Mouse (Mus musculus) hindbrain, embryonic 10.5 days (tissue): ENCODE data around the gene Shank3. TPM values are rescaled to one million over a fixed set of nuclear protein-coding genes. Genes with fewer than 3 reads are reported as not detected.

ENCODE experiments used
- DNase-seq: peaks from one replicate; pipeline ENCODE4 v3.0.0-alpha.2; 2017; ENCODE audit warnings: low spot score
- H3K27ac ChIP-seq: fragments of 300-500 bp; sonication (generic); 2 replicates; pipeline ENCODE4 v1.5.1; 2016; ENCODE audit warnings: mild to moderate bottlenecking, moderate library complexity
- H3K27me3 ChIP-seq: fragments of 300-500 bp; sonication (generic); 2 replicates; pipeline ENCODE4 v1.6.1; 2016; ENCODE audit warnings: mild to moderate bottlenecking; ENCODE audit not compliant: poor library complexity, insufficient read depth, severe bottlenecking
- H3K36me3 ChIP-seq: fragments of 300-500 bp; sonication (generic); 2 replicates; pipeline ENCODE4 v1.6.1; 2016; ENCODE audit warnings: mild to moderate bottlenecking, moderate library complexity
- H3K4me1 ChIP-seq: fragments of 300-500 bp; sonication (generic); replicated peaks from 2 replicates; pipeline ENCODE4 v1.6.1; 2016; ENCODE audit warnings: mild to moderate bottlenecking
- H3K4me3 ChIP-seq: fragments of 300-500 bp; sonication (generic); 2 replicates; pipeline ENCODE4 v1.5.1; 2016; ENCODE audit warnings: mild to moderate bottlenecking, moderate library complexity
- H3K9me3 ChIP-seq: fragments of 300-500 bp; sonication (generic); 2 replicates; pipeline ENCODE4 v1.6.1; 2016; ENCODE audit warnings: mild to moderate bottlenecking, moderate library complexity
- WGBS: fragments of 180-500 bp; shearing (Covaris S2); methylation state at CpG from one replicate; pipeline ENCODE4 v1.1.7; 2016; 5-methylcytosine and 5-hydroxymethylcytosine counted together
- polyA plus RNA-seq: library from polyadenylated mRNA; unstranded; fragments of >200 nt; fragmentation: Nextera tagmentation; extraction: Ambion mirVana; gene quantifications from 2 replicates; pipeline ENCODE4 v1.2.1, GENCODE M21; 2016

Gene Shank3
- 2.8 and 3.5 TPM in 2 replicates for polyA plus RNA-seq

GRCm38 (mm10) chr15:89498961-89499688 lies at the start of gene Shank3:
Shank3 (plus strand) TSS chr15:89499623.
- Histone ChIP-seq H3K27me3 (peaks cover 60% of the 10 kb centered on the region), H3K36me3 (peaks cover 16% of the 10 kb centered on the region), H3K27ac (peak within 1 kb of the TSS; percentile 92), H3K9me3 (no peaks in the 10 kb centered on the region), H3K4me1 (peaks cover 54% of the 10 kb centered on the region), H3K4me3 (peak within 1 kb of the TSS; percentile 80)
- DNase-seq, result peak; percentile 59
- WGBS, result 0% methylated on average over 43 of the region's 72 CpGs

- no peaks in the 10 kb centered on the region for H3K9me3 ChIP-seq
- H3K27me3 ChIP-seq, result peaks cover 37% of the 10 kb centered on the region
- H3K4me1 ChIP-seq, result peaks cover 29% of the 10 kb centered on the region
- WGBS, result 5% methylated on average over 24 of the region's 24 CpGs
- DNase-seq, result peak; percentile 70
- peak overlapping the region; percentile 83 for H3K4me3 ChIP-seq
- peak overlapping the region; percentile 89 for H3K27ac ChIP-seq
- H3K36me3 ChIP-seq, result peaks cover 20% of the 10 kb centered on the region
These were observed 46.2 kb upstream of the Shank3 start for GRCm38 (mm10) chr15:89452906-89453864.

GRCm38 (mm10) chr15:89453865-89454478 lies 45.5 kb upstream of the Shank3 start, which contains the start of gene Mapk8ip2:
Mapk8ip2 (plus strand) TSS chr15:89453913.
- peak; percentile 60 for DNase-seq
- WGBS, result under 1% methylated on average over 53 of the region's 53 CpGs
- Histone ChIP-seq H3K4me1 (peaks cover 29% of the 10 kb centered on the region), H3K4me3 (peak within 1 kb of the TSS; percentile 83), H3K27me3 (peaks cover 37% of the 10 kb centered on the region), H3K36me3 (peaks cover 27% of the 10 kb centered on the region), H3K27ac (peak within 1 kb of the TSS; percentile 89), H3K9me3 (no peaks in the 10 kb centered on the region)

- Histone ChIP-seq H3K27ac (peak overlapping the region; percentile 89), H3K36me3 (peaks cover 36% of the 10 kb centered on the region), H3K4me1 (peaks cover 29% of the 10 kb centered on the region), H3K27me3 (peaks cover 33% of the 10 kb centered on the region), H3K4me3 (peak overlapping the region; percentile 83), H3K9me3 (no peaks in the 10 kb centered on the region)
- 11% methylated on average over 6 of the region's 6 CpGs for WGBS
- no peak for DNase-seq
These were observed 44.6 kb upstream of the Shank3 start for GRCm38 (mm10) chr15:89454857-89455256.

GRCm38 (mm10) chr15:89455642-89456041 lies 43.8 kb upstream of the Shank3 start:
- peak overlapping the region; percentile 83 for H3K4me3 ChIP-seq
- 88% methylated on average over 6 of the region's 6 CpGs for WGBS

GRCm38 (mm10) chr15:89458942-89459341 lies 40.5 kb upstream of the Shank3 start:
- WGBS, result 93% methylated on average over 15 of the region's 15 CpGs
- peaks cover 69% of the 10 kb centered on the region for H3K36me3 ChIP-seq
- H3K4me1 ChIP-seq, result peaks cover 23% of the 10 kb centered on the region

More at GRCm38 (mm10) chr15:89455642-89456041, 43.8 kb upstream of the Shank3 start:
- H3K4me1 ChIP-seq, result peaks cover 32% of the 10 kb centered on the region
- H3K27ac ChIP-seq, result no peak overlapping the region
- no peak for DNase-seq
- H3K36me3 ChIP-seq, result peaks cover 44% of the 10 kb centered on the region
- H3K27me3 ChIP-seq, result peaks cover 33% of the 10 kb centered on the region
- no peaks in the 10 kb centered on the region for H3K9me3 ChIP-seq

GRCm38 (mm10) chr15:89459821-89460220 lies 39.6 kb upstream of the Shank3 start:
- DNase-seq, result no peak
- Histone ChIP-seq H3K4me3 (no peak overlapping the region), H3K27ac (no peak overlapping the region), H3K36me3 (peaks cover 69% of the 10 kb centered on the region), H3K9me3 (no peaks in the 10 kb centered on the region), H3K27me3 (peaks cover 6% of the 10 kb centered on the region; the same call in 1 of the 2 replicates), H3K4me1 (peaks cover 15% of the 10 kb centered on the region)
- 87% methylated on average over 7 of the region's 7 CpGs for WGBS

More at GRCm38 (mm10) chr15:89458942-89459341, 40.5 kb upstream of the Shank3 start:
- no peak for DNase-seq
- H3K27ac ChIP-seq, result no peak overlapping the region
- H3K9me3 ChIP-seq, result no peaks in the 10 kb centered on the region
- H3K4me3 ChIP-seq, result no peak overlapping the region
- peaks cover 13% of the 10 kb centered on the region for H3K27me3 ChIP-seq

- WGBS, result 79% methylated on average over 10 of the region's 10 CpGs
- Histone ChIP-seq H3K36me3 (peaks cover 69% of the 10 kb centered on the region), H3K27ac (no peak overlapping the region), H3K4me1 (peaks cover 10% of the 10 kb centered on the region), H3K4me3 (no peak overlapping the region), H3K27me3 (0 out of 2 replicates have a peak, but pooled peaks cover 1% of the 10 kb centered on the region), H3K9me3 (no peaks in the 10 kb centered on the region)
- DNase-seq, result no peak
These were observed 39.1 kb upstream of the Shank3 start for GRCm38 (mm10) chr15:89460298-89460697.

GRCm38 (mm10) chr15:89461321-89461720 lies 38.1 kb upstream of the Shank3 start:
- 82% methylated on average over 15 of the region's 15 CpGs for WGBS
- Histone ChIP-seq H3K27ac (no peak overlapping the region), H3K36me3 (peaks cover 68% of the 10 kb centered on the region), H3K4me1 (peaks cover 2% of the 10 kb centered on the region; the same call in 1 of the 2 replicates), H3K4me3 (no peak overlapping the region), H3K9me3 (no peaks in the 10 kb centered on the region), H3K27me3 (no peaks in the 10 kb centered on the region)
- DNase-seq, result no peak

- peaks cover 2% of the 10 kb centered on the region; the same call in 1 of the 2 replicates for H3K4me1 ChIP-seq
- no peaks in the 10 kb centered on the region for H3K9me3 ChIP-seq
- no peak overlapping the region for H3K4me3 ChIP-seq
- H3K27me3 ChIP-seq, result no peaks in the 10 kb centered on the region
- DNase-seq, result no peak
- WGBS, result 84% methylated on average over 7 of the region's 7 CpGs
- H3K27ac ChIP-seq, result no peak overlapping the region
- peaks cover 59% of the 10 kb centered on the region for H3K36me3 ChIP-seq
These were observed 37.2 kb upstream of the Shank3 start for GRCm38 (mm10) chr15:89462176-89462575.

GRCm38 (mm10) chr15:89463334-89464235 lies 35.8 kb upstream of the Shank3 start:
- no peak overlapping the region for H3K27ac ChIP-seq
- no peaks in the 10 kb centered on the region for H3K9me3 ChIP-seq
- no peak for DNase-seq
- peaks cover 45% of the 10 kb centered on the region for H3K36me3 ChIP-seq
- H3K4me1 ChIP-seq, result peaks cover 2% of the 10 kb centered on the region; the same call in 1 of the 2 replicates
- WGBS, result 70% methylated on average over 5 of the region's 5 CpGs
- no peaks in the 10 kb centered on the region for H3K27me3 ChIP-seq
- H3K4me3 ChIP-seq, result no peak overlapping the region
